In the genomic region with DNA sequence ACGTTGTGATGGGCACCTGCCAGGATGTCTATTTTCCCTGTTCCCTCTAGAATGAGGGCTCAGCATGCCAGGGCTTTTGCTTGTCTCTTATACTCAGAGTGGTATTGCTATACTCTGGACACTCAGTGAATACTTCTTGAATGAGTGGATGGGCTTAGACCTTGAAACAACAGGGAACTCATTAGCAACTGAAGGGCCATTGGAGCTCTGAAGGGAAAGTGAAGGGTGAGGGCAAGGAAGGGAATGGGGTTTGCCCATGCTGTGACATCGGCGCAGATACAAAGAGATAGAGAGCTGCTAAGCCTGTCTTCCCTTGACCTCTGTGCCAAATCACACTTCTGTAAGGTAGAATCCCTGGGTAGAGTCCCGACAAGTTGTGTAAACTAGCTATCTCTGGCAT, we compare ENCODE assay signal across 33 mouse cellular contexts. TPM values are rescaled to one million over a fixed set of nuclear protein-coding genes. Genes with fewer than 3 reads are reported as not detected.
"Had no signal": no experiment of that assay in that cellular context is flagged by ENCODE, and none has a peak within 500 bp of the region (broad histone marks: within the 10 kb centered on the region; RNA-seq: fewer than 3 reads in every experiment).

No protein-coding gene starts in this region.

- H3K27me3 ChIP-seq: heart, embryonic 13.5 days; heart, embryonic 15.5 days; hindbrain, embryonic 12.5 days; intestine, embryonic 15.5 days; limb, embryonic 12.5 days; liver, embryonic 13.5 days had no signal

- H3K4me1 ChIP-seq: heart, embryonic 13.5 days; heart, embryonic 15.5 days; hindbrain, embryonic 10.5 days; hindbrain, embryonic 12.5 days; intestine, embryonic 15.5 days; limb, embryonic 10.5 days; limb, embryonic 12.5 days had no signal

- DNase-seq: gastrocnemius, adult 2 months; gastrocnemius, postnatal 10 days; gastrocnemius, postnatal 25 days; heart, adult 2 months; heart, postnatal 14 days; heart, postnatal 36 days; kidney, adult 18-20 months; kidney, adult 8-10 months; kidney, postnatal 10 days; kidney, postnatal 25 days; liver; liver, embryonic 13.5 days had no signal

- ATAC-seq: hindbrain, embryonic 16.5 days; inflammation-experienced regulatory T-cells, adult 6 months; intestine, embryonic 15.5 days; intestine, postnatal 0 days had no signal

- H3K9ac ChIP-seq: heart, embryonic 13.5 days; heart, embryonic 15.5 days; hindbrain, embryonic 12.5 days; hindbrain, embryonic 14.5 days; intestine, embryonic 15.5 days; limb, embryonic 12.5 days; liver, embryonic 13.5 days had no signal

- H3K9me3 ChIP-seq: heart, embryonic 13.5 days; heart, embryonic 15.5 days; hindbrain, embryonic 10.5 days; hindbrain, embryonic 12.5 days; intestine, embryonic 15.5 days; limb, embryonic 10.5 days; limb, embryonic 12.5 days; liver, embryonic 13.5 days had no signal

- H3K27ac ChIP-seq: gastrocnemius, adult 2 months; heart, adult 2 months; heart, embryonic 13.5 days; heart, embryonic 15.5 days; hindbrain, embryonic 10.5 days; hindbrain, embryonic 12.5 days; hindbrain, embryonic 14.5 days; intestine, embryonic 15.5 days; layer of hippocampus, adult 2 months; left cerebral cortex, adult 2 months; limb, embryonic 10.5 days; limb, embryonic 12.5 days; liver, embryonic 13.5 days had no signal

- H3K36me3 ChIP-seq: heart, embryonic 13.5 days; heart, embryonic 15.5 days; hindbrain, embryonic 10.5 days; hindbrain, embryonic 12.5 days; intestine, embryonic 15.5 days; limb, embryonic 10.5 days; limb, embryonic 12.5 days; liver, embryonic 13.5 days had no signal

- H3K4me2 ChIP-seq: heart, embryonic 11.5 days; heart, embryonic 13.5 days; heart, embryonic 15.5 days; hindbrain, embryonic 12.5 days; hindbrain, embryonic 14.5 days; intestine, embryonic 15.5 days; limb, embryonic 12.5 days; liver, embryonic 11.5 days; liver, embryonic 13.5 days had no signal

- H3K4me3 ChIP-seq: gastrocnemius, adult 2 months; heart, adult 2 months; heart, embryonic 13.5 days; heart, embryonic 15.5 days; hindbrain, embryonic 10.5 days; hindbrain, embryonic 12.5 days; intestine, embryonic 15.5 days; layer of hippocampus, adult 2 months; left cerebral cortex, adult 2 months; limb, embryonic 10.5 days; limb, embryonic 12.5 days; liver, embryonic 13.5 days had no signal

RNA-seq across cellular contexts. Expression of gene Epb42, which starts 8.8 kb away (rescaled TPM):
- total RNA-seq: gastrocnemius, adult 2 months; granulocyte monocyte progenitor cell, adult 5-6 weeks; layer of hippocampus, adult 2 months; layer of hippocampus, postnatal 10 days; layer of hippocampus, postnatal 25 days; left cerebral cortex, adult 2 months; left cerebral cortex, postnatal 36 days had no signal

RNA-seq across cellular contexts. Expression of gene Tgm5, which starts 40.0 kb away (rescaled TPM):
- total RNA-seq: gastrocnemius, postnatal 10 days; gastrocnemius, postnatal 25 days; granulocyte monocyte progenitor cell, adult 5-6 weeks; heart, adult 2 months; heart, postnatal 14 days; heart, postnatal 36 days; layer of hippocampus, adult 2 months; layer of hippocampus, postnatal 10 days; layer of hippocampus, postnatal 25 days; left cerebral cortex, adult 2 months; left cerebral cortex, postnatal 14 days; left cerebral cortex, postnatal 36 days had no signal
- polyA plus RNA-seq: heart, embryonic 11.5 days; heart, embryonic 15.5 days; heart, postnatal 0 days; hindbrain, embryonic 10.5 days; hindbrain, embryonic 12.5 days; inflammation-experienced regulatory T-cells, adult 6 months; intestine, embryonic 15.5 days; limb, embryonic 10.5 days; limb, embryonic 12.5 days; liver, embryonic 13.5 days had no signal
